Mouse (Mus musculus) layer of hippocampus, adult 9-10 months (tissue): ENCODE measurements around the gene Tmem179.

ENCODE experiments used
- DNase-seq: peaks from one replicate; pipeline ENCODE4 v3.0.0; 2022; ENCODE audit warnings: low spot score

The Tmem179 gene

GRCm38 (mm10) chr12:112537233-112537632 lies 20.7 kb upstream of the Tmem179 start:
- no peak for DNase-seq

- no peak for DNase-seq
Measured at GRCm38 (mm10) chr12:112533758-112534157, 17.2 kb upstream of the Tmem179 start.

- DNase-seq: no peak
Measured at GRCm38 (mm10) chr12:112518105-112518504, 1.6 kb upstream of the Tmem179 start.

GRCm38 (mm10) chr12:112514897-112515296 lies 1.6 kb downstream of the Tmem179 start:
- DNase-seq: no peak

- no peak for DNase-seq
Measured at GRCm38 (mm10) chr12:112510733-112511372, 5.7 kb downstream of the Tmem179 start.

GRCm38 (mm10) chr12:112510365-112510732 lies 6.2 kb downstream of the Tmem179 start:
- no peak for DNase-seq

- DNase-seq: no peak
Measured at GRCm38 (mm10) chr12:112507984-112508383, 8.6 kb downstream of the Tmem179 start.

- no peak for DNase-seq
Measured at GRCm38 (mm10) chr12:112507264-112507663, 9.3 kb downstream of the Tmem179 start.

- no peak for DNase-seq
Measured at GRCm38 (mm10) chr12:112506267-112506666, 10.3 kb downstream of the Tmem179 start.

- no peak for DNase-seq
Measured at GRCm38 (mm10) chr12:112503003-112503771, 13.4 kb downstream of the Tmem179 start.

- DNase-seq: no peak
Measured at GRCm38 (mm10) chr12:112498683-112499082, 17.9 kb downstream of the Tmem179 start.

GRCm38 (mm10) chr12:112497731-112498130 lies 18.8 kb downstream of the Tmem179 start:
- DNase-seq: no peak

GRCm38 (mm10) chr12:112496136-112496535 lies 20.4 kb downstream of the Tmem179 start:
- no peak for DNase-seq

GRCm38 (mm10) chr12:112490444-112490939 lies 26.1 kb downstream of the Tmem179 start:
- DNase-seq: no peak

GRCm38 (mm10) chr12:112489535-112489934 lies 27.0 kb downstream of the Tmem179 start:
- no peak for DNase-seq

- DNase-seq: no peak
Measured at GRCm38 (mm10) chr12:112489134-112489533, 27.4 kb downstream of the Tmem179 start, which contains the start of gene A530016L24Rik. TSS of gene A530016L24Rik (plus strand) at chr12:112489448.

- DNase-seq: peak; percentile 77
Measured at GRCm38 (mm10) chr12:112473777-112474176, 42.8 kb downstream of the Tmem179 start.

- no peak for DNase-seq
Measured at GRCm38 (mm10) chr12:112470216-112470615, 46.3 kb downstream of the Tmem179 start.

GRCm38 (mm10) chr12:112469393-112469792 lies 47.2 kb downstream of the Tmem179 start:
- DNase-seq: no peak

GRCm38 (mm10) chr12:112467387-112467786 lies 49.2 kb downstream of the Tmem179 start:
- DNase-seq: no peak

GRCm38 (mm10) chr12:112465928-112466327 lies 50.6 kb downstream of the Tmem179 start:
- DNase-seq: no peak

- no peak for DNase-seq
Measured at GRCm38 (mm10) chr12:112464516-112464915, 52.0 kb downstream of the Tmem179 start.

- DNase-seq: no peak
Measured at GRCm38 (mm10) chr12:112463750-112464444, 52.6 kb downstream of the Tmem179 start.
